Mouse (Mus musculus): ENCODE measurements at regions not wholly inside any gene's neighbourhood (a gene's known extent, or its start where the extent isn't known, plus 50 kb on each side); places are given as distances from the start of the nearest gene placed in this dataset.

DNA sequence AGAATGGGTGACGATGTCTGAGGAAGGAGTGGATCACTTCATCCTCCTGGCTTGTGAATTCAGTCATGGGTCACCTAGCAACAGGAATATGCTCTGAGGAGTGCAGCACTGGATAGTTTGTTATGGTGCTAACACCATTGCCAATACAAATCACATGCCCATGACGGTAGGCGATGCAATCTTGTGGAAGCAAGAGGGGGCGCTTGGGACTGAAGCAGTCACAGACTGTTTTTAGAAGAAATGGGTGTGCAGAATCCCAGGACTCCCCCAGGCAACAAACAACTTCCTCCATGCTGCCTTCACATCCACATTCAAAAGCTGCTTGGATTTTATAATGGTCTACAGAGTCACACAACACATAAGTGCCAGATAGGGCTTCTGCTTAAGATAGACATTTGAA is 221.5 kb downstream of the Tmem182 start:
- no peaks in the 10 kb centered on the region for H3K36me3 ChIP-seq (replicated peaks; ENCODE audit: control insufficient read depth, insufficient read depth, low read depth)
- TF ChIP-seq EP300 (IDR thresholded peaks at IDR 0.05; ENCODE audit: low read depth) (no peak), CTCF (IDR thresholded peaks at IDR 0.05; ENCODE audit: low read depth) (no peak)
- no peaks in the 10 kb centered on the region for H3K4me1 ChIP-seq (replicated peaks; ENCODE audit: control insufficient read depth in 2 of 2, insufficient read depth in 2 of 2, low read length in 1 of 2)
- H3K4me2 ChIP-seq (ENCODE audit: low read depth): no peak overlapping the region
- H3K4me3 ChIP-seq (ENCODE audit: insufficient read depth in 1 of 2, low read depth in 2 of 2, low read length in 2 of 2): no peak overlapping the region
- H3K9ac ChIP-seq (replicated peaks): no peak overlapping the region
- no peak overlapping the region for H3K27ac ChIP-seq
- H3K9me3 ChIP-seq (ENCODE audit: control insufficient read depth, low read length): no peaks in the 10 kb centered on the region
- no peak for ATAC-seq (ENCODE audit: insufficient read depth)
- WGBS (ENCODE audit: insufficient replicate concordance): 74% methylated on average over 4 of the region's 4 CpGs
- no peaks in the 10 kb centered on the region for H3K27me3 ChIP-seq (ENCODE audit: control insufficient read depth, insufficient read depth, low read length)
- DNase-seq (ENCODE audit: low read depth in 3 of 3, low spot score in 3 of 3): no peak

GRCm38 (mm10) chr1:41027540-41027978 is 222.2 kb downstream of the Tmem182 start:
- H3K4me2 ChIP-seq (ENCODE audit: low read depth): no peak overlapping the region
- WGBS (ENCODE audit: insufficient replicate concordance): 47% methylated on average over 4 of the region's 4 CpGs
- TF ChIP-seq CTCF (IDR thresholded peaks at IDR 0.05; ENCODE audit: low read depth) (no peak), EP300 (IDR thresholded peaks at IDR 0.05; ENCODE audit: low read depth) (no peak)
- H3K27me3 ChIP-seq (ENCODE audit: control insufficient read depth, insufficient read depth, low read length): no peaks in the 10 kb centered on the region
- H3K9ac ChIP-seq (replicated peaks): no peak overlapping the region
- ATAC-seq (ENCODE audit: insufficient read depth) (no peak), DNase-seq (ENCODE audit: low read depth in 3 of 3, low spot score in 3 of 3) (no peak)
- no peak overlapping the region for H3K27ac ChIP-seq
- H3K4me1 ChIP-seq (replicated peaks; ENCODE audit: control insufficient read depth in 2 of 2, insufficient read depth in 2 of 2, low read length in 1 of 2): no peaks in the 10 kb centered on the region
- no peaks in the 10 kb centered on the region for H3K9me3 ChIP-seq (ENCODE audit: control insufficient read depth, low read length)
- H3K4me3 ChIP-seq (ENCODE audit: insufficient read depth in 1 of 2, low read depth in 2 of 2, low read length in 2 of 2): no peak overlapping the region
- H3K36me3 ChIP-seq (replicated peaks; ENCODE audit: control insufficient read depth, insufficient read depth, low read depth): no peaks in the 10 kb centered on the region

- Histone ChIP-seq H3K4me1 (replicated peaks; ENCODE audit: control insufficient read depth in 2 of 2, insufficient read depth in 2 of 2, low read length in 1 of 2) (no peaks in the 10 kb centered on the region), H3K27me3 (ENCODE audit: control insufficient read depth, insufficient read depth, low read length) (no peaks in the 10 kb centered on the region), H3K9ac (replicated peaks) (no peak overlapping the region), H3K27ac (no peak overlapping the region), H3K4me2 (ENCODE audit: low read depth) (no peak overlapping the region), H3K9me3 (ENCODE audit: control insufficient read depth, low read length) (no peaks in the 10 kb centered on the region), H3K4me3 (ENCODE audit: insufficient read depth in 1 of 2, low read depth in 2 of 2, low read length in 2 of 2) (no peak overlapping the region), H3K36me3 (replicated peaks; ENCODE audit: control insufficient read depth, insufficient read depth, low read depth) (no peaks in the 10 kb centered on the region)
- WGBS (ENCODE audit: insufficient replicate concordance): 63% methylated on average over 2 of the region's 2 CpGs
- ATAC-seq (ENCODE audit: insufficient read depth): no peak
- DNase-seq (ENCODE audit: low read depth in 3 of 3, low spot score in 3 of 3): no peak
- no peak for TF ChIP-seq CTCF (IDR thresholded peaks at IDR 0.05; ENCODE audit: low read depth)
These were observed 222.6 kb downstream of the Tmem182 start for GRCm38 (mm10) chr1:41028021-41028420.

DNA sequence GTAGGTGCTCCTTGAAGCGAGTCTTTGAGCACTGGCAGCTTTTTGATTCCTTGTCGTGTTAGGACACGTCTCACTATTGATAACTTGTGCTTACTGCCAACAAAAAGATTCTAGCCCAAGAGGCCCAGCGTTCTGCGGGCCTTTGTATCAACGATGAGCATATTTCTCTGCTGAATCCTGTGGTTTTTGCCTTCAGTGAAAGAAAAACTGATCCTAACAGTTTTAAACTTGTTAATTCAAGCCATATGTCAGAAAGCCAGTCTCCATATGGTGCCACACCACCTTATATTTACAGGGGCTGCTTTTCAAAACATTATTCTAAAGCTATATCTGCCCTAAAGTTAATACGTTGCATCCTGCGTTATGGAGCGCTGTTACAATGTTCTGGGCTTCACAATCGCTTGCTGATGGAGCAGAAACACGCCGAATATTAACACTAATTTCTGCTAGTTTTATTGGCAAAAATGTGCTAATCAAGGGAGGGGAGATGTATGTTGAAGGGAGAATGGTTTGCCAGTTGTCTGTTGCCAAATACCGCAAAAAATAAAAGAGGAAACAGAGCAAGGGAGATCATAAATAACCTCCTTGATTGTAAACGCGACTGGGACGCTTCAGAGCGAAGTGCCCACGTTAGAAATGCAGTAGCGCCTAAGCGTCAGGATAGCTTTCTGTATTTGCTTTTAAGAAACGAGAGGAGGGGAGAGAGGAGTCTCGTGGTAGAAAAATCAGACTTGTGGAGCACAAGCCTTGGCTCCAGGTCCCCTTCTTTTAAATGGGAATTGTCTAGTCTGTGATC is 229.9 kb downstream of the Tmem182 start:
- no peaks in the 10 kb centered on the region for H3K9me3 ChIP-seq (ENCODE audit: control insufficient read depth, low read length)
- 62% methylated on average over 22 of the region's 22 CpGs for WGBS (ENCODE audit: insufficient replicate concordance)
- H3K36me3 ChIP-seq (replicated peaks; ENCODE audit: control insufficient read depth, insufficient read depth, low read depth): no peaks in the 10 kb centered on the region
- no peaks in the 10 kb centered on the region for H3K27me3 ChIP-seq (ENCODE audit: control insufficient read depth, insufficient read depth, low read length)
- no peak overlapping the region for H3K4me3 ChIP-seq (ENCODE audit: insufficient read depth in 1 of 2, low read depth in 2 of 2, low read length in 2 of 2)
- no peaks in the 10 kb centered on the region for H3K4me1 ChIP-seq (replicated peaks; ENCODE audit: control insufficient read depth in 2 of 2, insufficient read depth in 2 of 2, low read length in 1 of 2)
- ATAC-seq (ENCODE audit: insufficient read depth): no peak
- no peak overlapping the region for H3K4me2 ChIP-seq (ENCODE audit: low read depth)
- TF ChIP-seq EP300 (IDR thresholded peaks at IDR 0.05; ENCODE audit: low read depth) (no peak), CTCF (IDR thresholded peaks at IDR 0.05; ENCODE audit: low read depth) (no peak)
- H3K27ac ChIP-seq: no peak overlapping the region
- DNase-seq (ENCODE audit: low read depth in 3 of 3, low spot score in 3 of 3): no peak
- no peak overlapping the region for H3K9ac ChIP-seq (replicated peaks)

DNA sequence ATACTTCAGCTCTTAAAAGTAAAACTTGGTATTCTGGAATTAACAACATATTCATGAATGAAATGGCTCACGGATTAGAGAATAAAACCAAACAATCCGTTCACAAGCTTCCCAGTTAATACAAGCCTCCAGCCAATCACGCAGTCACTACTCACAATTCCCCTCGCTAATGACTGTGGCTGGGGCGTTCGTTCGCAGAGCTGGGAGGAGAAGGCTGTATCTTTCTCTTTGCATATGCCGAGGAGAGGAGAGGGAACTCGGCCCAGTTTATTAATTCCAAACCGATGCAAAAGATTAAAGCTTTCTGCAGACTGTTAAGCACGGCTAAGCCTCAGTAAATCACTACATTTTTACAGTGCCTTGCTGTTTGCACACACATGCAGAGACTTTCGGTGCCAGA is 231.5 kb downstream of the Tmem182 start:
- Histone ChIP-seq H3K27ac (no peak overlapping the region), H3K27me3 (ENCODE audit: control insufficient read depth, insufficient read depth, low read length) (no peaks in the 10 kb centered on the region), H3K4me2 (ENCODE audit: low read depth) (no peak overlapping the region), H3K9me3 (ENCODE audit: control insufficient read depth, low read length) (no peaks in the 10 kb centered on the region), H3K4me3 (ENCODE audit: insufficient read depth in 1 of 2, low read depth in 2 of 2, low read length in 2 of 2) (no peak overlapping the region), H3K36me3 (replicated peaks; ENCODE audit: control insufficient read depth, insufficient read depth, low read depth) (no peaks in the 10 kb centered on the region), H3K9ac (replicated peaks) (no peak overlapping the region), H3K4me1 (replicated peaks; ENCODE audit: control insufficient read depth in 2 of 2, insufficient read depth in 2 of 2, low read length in 1 of 2) (no peaks in the 10 kb centered on the region)
- DNase-seq (ENCODE audit: low read depth in 3 of 3, low spot score in 3 of 3): no peak
- 71% methylated on average over 12 of the region's 12 CpGs for WGBS (ENCODE audit: insufficient replicate concordance)
- no peak for ATAC-seq (ENCODE audit: insufficient read depth)
- TF ChIP-seq CTCF (IDR thresholded peaks at IDR 0.05; ENCODE audit: low read depth) (no peak), EP300 (IDR thresholded peaks at IDR 0.05; ENCODE audit: low read depth) (no peak)
